Mouse (Mus musculus): Measurements from ENCODE around the gene Grhpr.
"Not testable (repeated sequence)": the region's sequence is repeated elsewhere in the genome, so short reads cannot be mapped to it uniquely, and the experiment has no call there.

- not testable (repeated sequence) for TF ChIP-seq CTCF, EP300 (IDR thresholded peaks at IDR 0.05)
These were observed 58.4 kb downstream of the Grhpr start for GRCm38 (mm10) chr4:45039546-45039945.

Measured in lung, postnatal 0 days (tissue).